Mouse (Mus musculus): ENCODE results near the gene Tinagl1.

DNA sequence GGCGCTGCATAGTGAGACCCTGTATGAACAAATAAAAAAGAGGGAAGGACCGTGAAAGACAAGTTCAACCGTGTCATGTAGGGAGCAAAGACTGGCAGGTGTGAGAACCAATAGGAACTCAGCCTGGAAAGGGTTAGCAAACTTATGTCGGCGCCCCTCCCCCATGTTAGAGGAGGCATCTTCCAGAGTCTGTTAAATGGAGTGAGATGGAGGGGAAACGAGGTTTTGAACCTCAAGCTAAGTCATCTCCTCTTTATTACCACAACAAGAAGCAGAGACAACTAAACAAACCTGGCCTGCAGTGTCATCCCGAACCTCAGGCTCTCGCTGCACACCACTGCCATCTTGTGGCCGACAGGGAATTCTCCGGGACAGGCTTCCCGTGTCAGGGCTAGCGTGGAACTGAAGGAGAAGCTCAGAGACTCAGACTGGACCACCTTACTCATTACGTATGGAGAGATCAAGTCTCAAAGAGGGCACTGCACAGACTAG, 13.9 kb upstream of the Tinagl1 start:
- TF ChIP-seq POLR2A (IDR thresholded peaks at IDR 0.05; ENCODE audit: insufficient read length, low read depth) (no peak), USF1 (IDR thresholded peaks at IDR 0.05; ENCODE audit: low read depth) (no peak), MYOG (IDR thresholded peaks at IDR 0.05; ENCODE audit: control insufficient read depth in 1 of 3, insufficient read depth in 1 of 3, insufficient read length in 2 of 3, low read depth in 2 of 3) (no peak), TCF12 (IDR thresholded peaks at IDR 0.05; ENCODE audit: insufficient read depth, poor library complexity, severe bottlenecking) (no peak), CEBPB (IDR thresholded peaks at IDR 0.05; ENCODE audit: insufficient read depth, poor library complexity, severe bottlenecking) (no peak), MAX (IDR thresholded peaks at IDR 0.05; ENCODE audit: low read depth) (no peak), REST (IDR thresholded peaks at IDR 0.05; ENCODE audit: insufficient read depth, insufficient read length) (no peak), E2F4 (IDR thresholded peaks at IDR 0.05; ENCODE audit: insufficient read depth) (no peak), POLR2AphosphoS2 (IDR thresholded peaks at IDR 0.05; ENCODE audit: insufficient read length, low read depth) (no peak)
